Mouse (Mus musculus) forebrain, embryonic 16.5 days (tissue): ENCODE data around the gene Brf1. TPM values are rescaled to one million over a fixed set of nuclear protein-coding genes. Genes with fewer than 3 reads are reported as not detected.

ENCODE experiments used
- microRNA-seq: library from miRNA; unstranded; fragments of <30 nt; microRNA quantifications from one replicate; pipeline ENCODE4, GENCODE M21; 2017
- polyA plus RNA-seq: library from polyadenylated mRNA; unstranded; fragments of >200 nt; fragmentation: Nextera tagmentation; extraction: Ambion mirVana; gene quantifications from 2 replicates; pipeline ENCODE4 v1.2.1, GENCODE M21; 2015

Gene Brf1
- polyA plus RNA-seq, 1 experiment from 2014 or later, result 64.6 TPM

Small RNA genes within 50 kb of the gene (microRNA-seq; reads per million reads assigned to microRNA genes)
- 0.83 reads per million for gene Mir6941

Other genes starting within 250 kb of the Brf1 start
- 4.0 and 5.3 TPM in 2 replicates for gene Pld4, start 240.0 kb downstream of the Brf1 start, polyA plus RNA-seq
- gene Ahnak2, start 198.0 kb downstream of the Brf1 start, polyA plus RNA-seq, result 1.2 TPM in 2 replicates
- gene Clba1, start 191.8 kb downstream of the Brf1 start, polyA plus RNA-seq, result 14.3 and 17.3 TPM in 2 replicates
- gene Cdca4, start 171.3 kb downstream of the Brf1 start, polyA plus RNA-seq, result 71.0 and 80.9 TPM in 2 replicates
- gene Gpr132, start 132.5 kb downstream of the Brf1 start, polyA plus RNA-seq, result not detected in 2 replicates
- gene Jag2, start 70.9 kb downstream of the Brf1 start, polyA plus RNA-seq, result 7.9 and 10.7 TPM in 2 replicates
- gene Nudt14, start 58.6 kb downstream of the Brf1 start, polyA plus RNA-seq, result 53.4 and 57.0 TPM in 2 replicates
- gene Btbd6, start 24.2 kb downstream of the Brf1 start, polyA plus RNA-seq, result 41.4 and 49.7 TPM in 2 replicates
- 21.7 and 23.2 TPM in 2 replicates for gene Pacs2, start 13.8 kb upstream of the Brf1 start, polyA plus RNA-seq
- not detected in 2 replicates for gene Tex22, start 73.8 kb upstream of the Brf1 start, polyA plus RNA-seq
- gene Mta1, start 97.6 kb upstream of the Brf1 start, polyA plus RNA-seq, result 15.6 and 17.2 TPM in 2 replicates
- gene Crip2, start 139.5 kb upstream of the Brf1 start, polyA plus RNA-seq, result 426 and 444 TPM in 2 replicates
- 30.6 and 35.2 TPM in 2 replicates for gene Crip1, start 145.6 kb upstream of the Brf1 start, polyA plus RNA-seq
- gene Tedc1, start 155.7 kb upstream of the Brf1 start, polyA plus RNA-seq, result 20.2 and 21.5 TPM in 2 replicates
- gene Tmem121, start 185.2 kb upstream of the Brf1 start, polyA plus RNA-seq, result 38.8 and 46.9 TPM in 2 replicates